Mouse (Mus musculus): ENCODE measurements around the gene Meig1. TPM values are rescaled to one million over a fixed set of nuclear protein-coding genes. Genes with fewer than 3 reads are reported as not detected.

Meig1 gene
- total RNA-seq, 2 experiments from 2014 or later, result 0.56 TPM; not detected in 1

Other genes starting within 250 kb of the Meig1 start
- gene Nmt2, start 138.4 kb downstream of the Meig1 start, total RNA-seq (2021), result 10 to 100 TPM; 42.4 to 80.1 TPM
- 10 to 100 TPM; 13.3 to 16.9 TPM for gene Rpp38, start 90.0 kb downstream of the Meig1 start, total RNA-seq (2021)
- gene Acbd7, start 86.5 kb downstream of the Meig1 start, total RNA-seq (2021), result not detected
- gene Olah, start 25.4 kb downstream of the Meig1 start, total RNA-seq (2021), result under 1 TPM in 1 of 2 experiments, not detected in 1; 0.30 TPM
- 1 to 10 TPM; 7.0 to 9.1 TPM for gene Dclre1c, start 1.5 kb upstream of the Meig1 start, total RNA-seq (2021)
- gene Suv39h2, start 52.4 kb upstream of the Meig1 start, total RNA-seq (2021), result 1 to 10 TPM; 1.8 to 2.5 TPM
- 1 to 10 TPM; 2.3 to 2.8 TPM for gene Gm45902, start 90.1 kb upstream of the Meig1 start, total RNA-seq (2021)
- gene Hspa14, start 90.2 kb upstream of the Meig1 start, total RNA-seq (2021), result 10 to 100 TPM; 35.4 to 43.6 TPM
- 1 to 10 TPM; 3.4 to 4.3 TPM for gene Cdnf, start 90.4 kb upstream of the Meig1 start, total RNA-seq (2021)
- gene Fam107b, start 147.8 kb upstream of the Meig1 start, total RNA-seq (2021), result 10 to 100 TPM; 11.0 to 14.2 TPM